Mouse (Mus musculus) heart, embryonic 11.5 days (tissue): ENCODE data around the gene Gm45837. TPM values are rescaled to one million over a fixed set of nuclear protein-coding genes. Genes with fewer than 3 reads are reported as not detected.

Experiments used
- ATAC-seq: fragments of 200-750 bp; cut with Nextera tagmentation; replicated peaks from 2 replicates; pipeline ENCODE4 v1.8.0; 2017; ENCODE audit warnings: moderate library complexity; ENCODE audit not compliant: insufficient number of reproducible peaks, low FRiP score, low TSS enrichment
- H3K27ac ChIP-seq: fragments of 300-500 bp; sonication (generic); 2 replicates; pipeline ENCODE4 v1.5.1; 2014; ENCODE audit warnings: mild to moderate bottlenecking, low read depth, low read length
- H3K27me3 ChIP-seq: fragments of 300-500 bp; sonication (generic); 2 replicates; pipeline ENCODE4 v1.6.1; 2014; ENCODE audit warnings: mild to moderate bottlenecking, low read length, mixed read lengths; ENCODE audit not compliant: control insufficient read depth, insufficient read depth
- H3K36me3 ChIP-seq: fragments of 300-500 bp; sonication (generic); 2 replicates; pipeline ENCODE4 v1.6.1; 2014; ENCODE audit warnings: mild to moderate bottlenecking, low read length, moderate library complexity, mixed read lengths; ENCODE audit not compliant: control insufficient read depth, insufficient read depth
- H3K4me1 ChIP-seq: fragments of 300-500 bp; sonication (generic); 2 replicates; pipeline ENCODE4 v1.6.1; 2014; ENCODE audit warnings: low read length; ENCODE audit not compliant: control insufficient read depth, insufficient read depth
- H3K4me2 ChIP-seq: fragments of 300-500 bp; sonication (generic); 2 replicates; pipeline ENCODE4 v1.6.1; 2014; ENCODE audit warnings: mild to moderate bottlenecking, moderate library complexity
- H3K4me3 ChIP-seq: fragments of 300-500 bp; sonication (generic); 2 replicates; pipeline ENCODE4 v1.5.1; 2014; ENCODE audit warnings: low read depth, low read length
- H3K9ac ChIP-seq: fragments of 300-500 bp; sonication (generic); 2 replicates; pipeline ENCODE4 v1.6.1; 2014; ENCODE audit warnings: mild to moderate bottlenecking, low read depth, low read length, moderate library complexity
- H3K9me3 ChIP-seq: fragments of 300-500 bp; sonication (generic); replicated peaks from 2 replicates; pipeline ENCODE4 v1.6.1; 2016; ENCODE audit warnings: low read length; ENCODE audit not compliant: control insufficient read depth
- WGBS: fragments of 180-500 bp; shearing (Covaris S2); extraction: QIAGEN DNeasy Blood & Tissue Kit; methylation state at CpG from one replicate; pipeline ENCODE4 v1.1.7; 2014; ENCODE audit not compliant: insufficient replicate concordance; 5-methylcytosine and 5-hydroxymethylcytosine counted together
- polyA plus RNA-seq: library from polyadenylated mRNA; unstranded; fragments of >200 nt; fragmentation: Nextera tagmentation; extraction: Ambion mirVana; gene quantifications from 2 replicates; pipeline ENCODE4 v1.2.1, GENCODE M21; 2014

Gene Gm45837
- polyA plus RNA-seq, 1 experiment from 2014 or later = not detected

GRCm38 (mm10) chr7:101513655-101514054, 103.0 kb downstream of the Gm45837 start:
- no peak for ATAC-seq

GRCm38 (mm10) chr7:101514768-101515167, 104.1 kb downstream of the Gm45837 start:
- WGBS = 82% methylated on average over 6 of the region's 6 CpGs

More at GRCm38 (mm10) chr7:101513655-101514054, 103.0 kb downstream of the Gm45837 start:
- no peak overlapping the region for H3K4me2 ChIP-seq
- no peak overlapping the region for H3K9ac ChIP-seq
- WGBS = 75% methylated on average over 7 of the region's 7 CpGs
- no peak overlapping the region for H3K4me3 ChIP-seq
- H3K9me3 ChIP-seq = no peaks in the 10 kb centered on the region
- H3K36me3 ChIP-seq = no peaks in the 10 kb centered on the region
- no peaks in the 10 kb centered on the region for H3K4me1 ChIP-seq
- H3K27ac ChIP-seq = no peak overlapping the region
- H3K27me3 ChIP-seq = no peaks in the 10 kb centered on the region; the same call in 1 of the 2 replicates

GRCm38 (mm10) chr7:101515295-101515694, 104.6 kb downstream of the Gm45837 start:
- H3K4me2 ChIP-seq = no peak overlapping the region
- no peak for ATAC-seq
- H3K9me3 ChIP-seq = no peaks in the 10 kb centered on the region
- H3K9ac ChIP-seq = no peak overlapping the region
- no peaks in the 10 kb centered on the region; the same call in 1 of the 2 replicates for H3K27me3 ChIP-seq
- H3K4me3 ChIP-seq = no peak overlapping the region
- whole genome bisulfite sequencing = 20% methylated on average over 6 of the region's 6 CpGs
- no peak overlapping the region for H3K27ac ChIP-seq
- H3K4me1 ChIP-seq = no peaks in the 10 kb centered on the region
- H3K36me3 ChIP-seq = no peaks in the 10 kb centered on the region

More at GRCm38 (mm10) chr7:101514768-101515167, 104.1 kb downstream of the Gm45837 start:
- no peaks in the 10 kb centered on the region for H3K4me1 ChIP-seq
- H3K36me3 ChIP-seq = no peaks in the 10 kb centered on the region
- no peak overlapping the region for H3K4me3 ChIP-seq
- no peak overlapping the region for H3K9ac ChIP-seq
- H3K27ac ChIP-seq = no peak overlapping the region
- no peaks in the 10 kb centered on the region for H3K9me3 ChIP-seq
- ATAC-seq = no peak; the same call in 1 of the 2 replicates
- no peaks in the 10 kb centered on the region; the same call in 1 of the 2 replicates for H3K27me3 ChIP-seq
- H3K4me2 ChIP-seq = no peak overlapping the region

- no peak for ATAC-seq
- no peak overlapping the region for H3K9ac ChIP-seq
- 58% methylated on average over 6 of the region's 6 CpGs for WGBS
- H3K27ac ChIP-seq = no peak overlapping the region
- no peak overlapping the region for H3K4me2 ChIP-seq
- H3K36me3 ChIP-seq = no peaks in the 10 kb centered on the region
- no peaks in the 10 kb centered on the region for H3K9me3 ChIP-seq
- H3K4me1 ChIP-seq = no peaks in the 10 kb centered on the region
- H3K27me3 ChIP-seq = no peaks in the 10 kb centered on the region; the same call in 1 of the 2 replicates
- H3K4me3 ChIP-seq = no peak overlapping the region
Measured at GRCm38 (mm10) chr7:101516460-101516859, 105.8 kb downstream of the Gm45837 start.

GRCm38 (mm10) chr7:101521696-101522095, 111.0 kb downstream of the Gm45837 start:
- 83% methylated on average over 1 of the region's 1 CpGs for WGBS
- ATAC-seq = no peak

GRCm38 (mm10) chr7:101523205-101523604, 112.5 kb downstream of the Gm45837 start:
- 61% methylated on average over 2 of the region's 2 CpGs for WGBS
- H3K9ac ChIP-seq = no peak overlapping the region
- H3K4me3 ChIP-seq = no peak overlapping the region
- no peaks in the 10 kb centered on the region for H3K9me3 ChIP-seq
- ATAC-seq = no peak
- no peaks in the 10 kb centered on the region for H3K36me3 ChIP-seq
- H3K27me3 ChIP-seq = no peaks in the 10 kb centered on the region
- H3K27ac ChIP-seq = no peak overlapping the region
- H3K4me1 ChIP-seq = no peaks in the 10 kb centered on the region
- H3K4me2 ChIP-seq = no peak overlapping the region

More at GRCm38 (mm10) chr7:101521696-101522095, 111.0 kb downstream of the Gm45837 start:
- H3K4me1 ChIP-seq = no peaks in the 10 kb centered on the region
- H3K4me2 ChIP-seq = no peak overlapping the region
- H3K4me3 ChIP-seq = no peak overlapping the region
- H3K36me3 ChIP-seq = no peaks in the 10 kb centered on the region
- H3K9ac ChIP-seq = no peak overlapping the region
- H3K9me3 ChIP-seq = no peaks in the 10 kb centered on the region
- H3K27me3 ChIP-seq = no peaks in the 10 kb centered on the region
- H3K27ac ChIP-seq = no peak overlapping the region

- no peak for ATAC-seq
- H3K36me3 ChIP-seq = no peaks in the 10 kb centered on the region
- 56% methylated on average over 7 of the region's 7 CpGs for WGBS
- H3K4me1 ChIP-seq = no peaks in the 10 kb centered on the region
- H3K9ac ChIP-seq = no peak overlapping the region
- no peak overlapping the region for H3K4me3 ChIP-seq
- no peaks in the 10 kb centered on the region for H3K27me3 ChIP-seq
- no peak overlapping the region for H3K27ac ChIP-seq
- no peaks in the 10 kb centered on the region for H3K9me3 ChIP-seq
- H3K4me2 ChIP-seq = no peak overlapping the region
Measured at GRCm38 (mm10) chr7:101526484-101526883, 115.8 kb downstream of the Gm45837 start.

GRCm38 (mm10) chr7:101534428-101534827, 123.7 kb downstream of the Gm45837 start:
- no peak overlapping the region for H3K4me2 ChIP-seq
- H3K36me3 ChIP-seq = no peaks in the 10 kb centered on the region
- no peak overlapping the region for H3K9ac ChIP-seq
- no peaks in the 10 kb centered on the region for H3K4me1 ChIP-seq
- H3K27ac ChIP-seq = no peak overlapping the region
- H3K4me3 ChIP-seq = no peak overlapping the region
- no peaks in the 10 kb centered on the region for H3K9me3 ChIP-seq
- WGBS = 29% methylated on average over 5 of the region's 5 CpGs
- peaks cover 6% of the 10 kb centered on the region; the same call in 1 of the 2 replicates for H3K27me3 ChIP-seq
- ATAC-seq = no peak

GRCm38 (mm10) chr7:101535102-101535501, 124.4 kb downstream of the Gm45837 start:
- no peaks in the 10 kb centered on the region for H3K4me1 ChIP-seq
- H3K9me3 ChIP-seq = no peaks in the 10 kb centered on the region
- H3K4me2 ChIP-seq = no peak overlapping the region
- 75% methylated on average over 10 of the region's 10 CpGs for WGBS
- H3K27me3 ChIP-seq = peaks cover 6% of the 10 kb centered on the region; the same call in 1 of the 2 replicates
- no peak overlapping the region for H3K9ac ChIP-seq
- H3K27ac ChIP-seq = no peak overlapping the region
- no peak for ATAC-seq
- H3K36me3 ChIP-seq = no peaks in the 10 kb centered on the region
- H3K4me3 ChIP-seq = no peak overlapping the region
